Mouse (Mus musculus): ENCODE results near the gene N4bp1.

- TF ChIP-seq MYOG (IDR thresholded peaks at IDR 0.05; ENCODE audit: control insufficient read depth in 1 of 3, insufficient read depth in 1 of 3, insufficient read length in 2 of 3, low read depth in 2 of 3), result no peak
- no peak for TF ChIP-seq SRF (IDR thresholded peaks at IDR 0.05; ENCODE audit: control insufficient read depth, insufficient read length, low read depth)
- TF ChIP-seq POLR2A (IDR thresholded peaks at IDR 0.05; ENCODE audit: insufficient read length, low read depth), result no peak
- no peak for TF ChIP-seq MAX (IDR thresholded peaks at IDR 0.05; ENCODE audit: low read depth)
- no peak for TF ChIP-seq MYOD1 (IDR thresholded peaks at IDR 0.05; ENCODE audit: control insufficient read depth in 1 of 3, insufficient read length in 2 of 3, low read depth in 2 of 3)
- no peak for TF ChIP-seq E2F4 (IDR thresholded peaks at IDR 0.05; ENCODE audit: insufficient read depth)
- TF ChIP-seq POLR2AphosphoS2 (IDR thresholded peaks at IDR 0.05; ENCODE audit: insufficient read length, low read depth), result no peak
- no peak for TF ChIP-seq USF1 (IDR thresholded peaks at IDR 0.05; ENCODE audit: low read depth)
- no peak for TF ChIP-seq REST (IDR thresholded peaks at IDR 0.05; ENCODE audit: insufficient read depth, insufficient read length)
- no peak for TF ChIP-seq TCF12 (IDR thresholded peaks at IDR 0.05; ENCODE audit: insufficient read depth, poor library complexity, severe bottlenecking)
- TF ChIP-seq CEBPB (IDR thresholded peaks at IDR 0.05; ENCODE audit: insufficient read depth, poor library complexity, severe bottlenecking), result no peak
Measured at GRCm38 (mm10) chr8:86922141-86922540, 37.1 kb upstream of the N4bp1 start.

All from myocyte (in vitro differentiated cells).